Mouse (Mus musculus): Measurements from ENCODE around the gene Itk. TPM values are rescaled to one million over a fixed set of nuclear protein-coding genes. Genes with fewer than 3 reads are reported as not detected.

Itk gene
- polyA plus RNA-seq (2012; rRNA removed) = 0.01 and 0.03 TPM in 2 replicates

DNA sequence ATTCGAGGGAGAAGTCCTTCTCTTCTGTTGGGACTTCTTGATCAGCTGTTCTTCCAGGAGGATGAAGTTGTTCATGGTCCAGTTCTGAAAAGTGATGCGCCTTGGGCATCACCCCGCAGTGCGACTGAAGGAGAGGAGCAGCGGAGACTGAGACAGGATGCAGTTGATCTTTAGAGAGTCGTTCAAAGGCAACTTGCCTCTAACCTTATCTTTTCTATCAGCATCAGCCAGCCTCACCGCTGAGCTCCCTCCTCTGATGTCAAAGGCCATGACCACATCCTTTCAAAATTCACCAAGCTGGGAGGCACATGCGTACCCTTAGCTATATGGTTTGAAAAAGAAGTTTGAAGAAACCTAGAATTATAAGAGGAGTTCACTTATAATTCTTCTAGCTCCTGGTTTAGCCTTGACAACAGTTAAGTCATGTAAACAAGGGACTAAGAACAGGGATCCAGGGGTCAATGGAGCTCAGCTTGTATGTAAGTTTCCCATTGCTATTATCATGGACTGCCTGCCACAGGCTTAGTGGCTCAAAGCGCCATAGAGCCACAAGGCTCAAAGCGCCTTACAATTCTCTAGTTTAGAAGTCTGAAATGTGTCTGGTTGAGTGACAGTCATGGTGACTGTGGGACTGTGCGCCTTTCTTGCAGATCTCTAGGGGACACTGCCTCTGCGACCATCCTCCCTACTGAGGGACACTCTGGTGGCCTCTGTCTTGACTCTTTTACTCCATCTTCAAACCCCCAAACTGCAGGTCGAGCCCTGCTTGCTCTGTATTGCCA, at the start of gene Itk:
Gene Itk (minus strand): TSS at position 180 of the 782 bp plus-strand sequence.

DNA sequence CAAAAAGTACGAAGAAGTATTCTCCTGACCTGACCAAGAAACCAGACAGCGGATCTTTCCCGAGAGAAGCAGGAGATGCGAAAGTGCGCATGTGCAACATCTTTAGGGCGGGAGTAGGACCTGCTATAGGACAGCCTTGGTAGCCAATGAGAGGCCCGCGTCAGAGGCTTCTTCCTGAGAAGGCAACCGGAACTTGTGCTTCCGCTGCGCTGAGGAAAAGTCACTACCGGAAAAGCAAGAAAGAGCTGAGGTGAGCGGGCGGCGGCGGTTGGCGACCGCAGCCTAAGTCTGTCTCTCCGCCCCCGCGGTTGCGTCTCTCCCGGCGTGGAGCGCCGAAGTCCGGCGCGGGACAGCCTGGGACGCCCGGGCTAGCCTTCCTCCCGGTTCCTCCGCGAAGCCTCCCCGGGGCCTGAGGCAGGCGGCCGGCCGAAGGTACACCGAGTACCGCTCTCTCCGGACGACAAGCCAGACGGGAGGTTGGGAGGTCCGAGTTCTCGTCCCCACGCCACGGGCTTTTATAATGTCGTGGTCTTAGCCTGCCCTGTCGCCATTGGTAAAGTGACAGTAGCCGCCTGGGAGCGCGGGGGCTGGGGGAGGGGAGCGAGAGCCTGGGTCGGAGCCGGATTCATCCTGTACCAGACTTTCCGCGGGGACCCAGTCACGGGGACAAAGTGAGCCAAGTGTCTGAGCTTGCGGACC, 47.6 kb upstream of the Itk start, which contains the start of gene Med7:
Gene Med7 (plus strand): TSS at position 166 of the 699 bp plus-strand sequence.

DNA sequence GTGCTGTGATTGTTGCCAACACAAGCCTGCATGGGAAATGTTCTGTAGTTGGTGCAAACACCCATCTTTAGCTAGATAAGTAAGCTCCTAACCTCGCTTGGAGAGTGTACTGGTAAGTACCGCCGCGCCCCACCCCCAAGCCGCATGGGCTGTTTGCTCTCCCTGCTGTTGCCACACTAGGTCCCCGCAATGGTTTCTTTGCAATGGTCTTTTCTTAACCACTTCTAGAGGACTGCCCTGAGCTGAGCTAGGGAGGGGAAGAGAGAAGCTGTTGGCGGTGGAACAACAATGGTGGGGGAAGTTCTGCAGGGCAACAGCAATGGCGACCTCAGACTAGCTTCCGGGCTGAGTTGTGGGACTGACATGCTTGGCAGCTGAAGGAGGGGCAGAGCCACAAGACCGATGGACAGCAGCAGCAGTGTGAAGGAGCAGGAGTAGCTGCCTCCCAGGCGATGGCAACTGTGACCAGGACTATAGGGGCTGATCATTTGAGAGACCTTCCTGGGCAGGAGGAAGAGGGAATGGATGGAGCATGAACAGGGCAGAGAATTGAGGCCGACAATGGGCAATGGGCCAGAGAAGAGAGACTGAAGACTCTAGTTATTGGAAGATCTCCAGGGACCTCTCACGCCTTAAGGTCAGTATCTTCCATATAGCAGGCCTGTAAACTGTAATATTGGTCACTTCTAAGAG, 7.0 kb upstream of the Itk start, which contains the start of gene Fam71b:
Gene Fam71b (plus strand): TSS at position 393 of the 693 bp plus-strand sequence.

DNA sequence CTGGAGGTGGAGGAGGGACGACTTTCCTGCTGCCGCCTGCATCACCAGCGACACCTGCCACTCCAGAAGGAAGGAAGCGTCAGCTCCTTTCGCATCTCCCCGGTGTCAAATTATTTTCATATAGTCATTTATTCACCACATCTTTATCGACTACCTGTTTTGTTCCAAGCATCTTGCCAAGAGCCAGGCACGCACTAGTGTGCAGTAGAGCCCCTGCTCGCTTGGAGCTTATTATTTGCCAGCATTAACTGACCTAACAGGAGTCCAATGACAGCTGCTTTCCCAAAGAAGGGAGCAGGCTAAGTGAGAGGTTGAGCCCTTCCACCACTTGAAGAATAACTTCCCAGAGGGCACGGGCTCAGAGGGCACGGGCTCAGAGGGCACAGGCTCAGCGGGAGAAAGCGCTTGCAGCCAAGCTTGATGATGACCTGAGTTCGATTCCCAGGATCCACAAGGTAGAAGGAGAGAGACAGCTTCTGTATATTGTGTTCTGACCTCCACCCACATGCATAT, 76.7 kb downstream of the Itk start, which contains the start of gene Cyfip2:
Gene Cyfip2 (minus strand): TSS at position 337 of the 513 bp plus-strand sequence.

Other genes starting within 250 kb of the Itk start
- gene Nipal4, start 223.0 kb downstream of the Itk start, polyA plus RNA-seq (2012; rRNA removed) = 0.19 and 0.23 TPM in 2 replicates
- gene Fndc9, start 154.0 kb downstream of the Itk start, polyA plus RNA-seq (2012; rRNA removed) = 3.2 and 3.9 TPM in 2 replicates
- 48.2 and 55.2 TPM in 2 replicates for gene Cyfip2, start 76.7 kb downstream of the Itk start, polyA plus RNA-seq (2012; rRNA removed)
- not detected in 2 replicates for gene Fam71b, start 7.0 kb upstream of the Itk start, polyA plus RNA-seq (2012; rRNA removed)
- 41.1 and 47.2 TPM in 2 replicates for gene Med7, start 47.4 kb upstream of the Itk start, polyA plus RNA-seq (2012; rRNA removed)
- gene Havcr2, start 65.4 kb upstream of the Itk start, polyA plus RNA-seq (2012; rRNA removed) = 0.20 and 0.26 TPM in 2 replicates
- not detected in 2 replicates for gene Gm12169, start 134.7 kb upstream of the Itk start, polyA plus RNA-seq (2012; rRNA removed)
- gene BC053393, start 182.0 kb upstream of the Itk start, polyA plus RNA-seq (2012; rRNA removed) = 0.05 TPM in 1 of 2 replicates, not detected in the other
- not detected in 2 replicates for gene Dppa1, start 239.7 kb upstream of the Itk start, polyA plus RNA-seq (2012; rRNA removed)

All from central nervous system, embryonic 18 days (tissue).